Mouse (Mus musculus): ENCODE measurements at regions not wholly inside any gene's neighbourhood (a gene's known extent, or its start where the extent isn't known, plus 50 kb on each side); places are given as distances from the start of the nearest gene placed in this dataset.
"Not testable (repeated sequence)": the region's sequence is repeated elsewhere in the genome, so short reads cannot be mapped to it uniquely, and the experiment has no call there.

GRCm38 (mm10) chr5:28756171-28756948 lies 289.3 kb upstream of the Shh start:
- DNase-seq (ENCODE audit: low spot score): no peak

GRCm38 (mm10) chr5:28751821-28752220 lies 284.8 kb upstream of the Shh start:
- DNase-seq (ENCODE audit: low spot score): not testable (repeated sequence)

GRCm38 (mm10) chr5:28734768-28735167 lies 267.7 kb upstream of the Shh start:
- no peak for DNase-seq (ENCODE audit: low spot score)

GRCm38 (mm10) chr5:28722067-28722466 lies 255.0 kb upstream of the Shh start:
- no peak for DNase-seq (ENCODE audit: low spot score)

- DNase-seq (ENCODE audit: low spot score): no peak
These were observed 247.9 kb upstream of the Shh start for GRCm38 (mm10) chr5:28714978-28715377.

- no peak for DNase-seq (ENCODE audit: low spot score)
These were observed 243.5 kb upstream of the Shh start for GRCm38 (mm10) chr5:28710517-28710916.

- DNase-seq (ENCODE audit: low spot score): no peak
These were observed 242.6 kb upstream of the Shh start for GRCm38 (mm10) chr5:28709626-28710025.

- no peak for DNase-seq (ENCODE audit: low spot score)
These were observed 237.3 kb upstream of the Shh start for GRCm38 (mm10) chr5:28704359-28704758.

- no peak for DNase-seq (ENCODE audit: low spot score)
These were observed 229.9 kb upstream of the Shh start for GRCm38 (mm10) chr5:28696966-28697365.

- no peak for DNase-seq (ENCODE audit: low spot score)
These were observed 223.1 kb upstream of the Shh start for GRCm38 (mm10) chr5:28690110-28690509.

- no peak for DNase-seq (ENCODE audit: low spot score)
These were observed 222.6 kb upstream of the Shh start for GRCm38 (mm10) chr5:28689651-28690050.

GRCm38 (mm10) chr5:28689136-28689535 lies 222.1 kb upstream of the Shh start:
- DNase-seq (ENCODE audit: low spot score): no peak

- DNase-seq (ENCODE audit: low spot score): no peak
These were observed 215.8 kb upstream of the Shh start for GRCm38 (mm10) chr5:28682821-28683220.

- DNase-seq (ENCODE audit: low spot score): no peak
These were observed 213.3 kb upstream of the Shh start for GRCm38 (mm10) chr5:28680311-28680710.

GRCm38 (mm10) chr5:28679761-28680160 lies 212.7 kb upstream of the Shh start:
- peak; percentile 18 for DNase-seq (ENCODE audit: low spot score)

- DNase-seq (ENCODE audit: low spot score): no peak
These were observed 163.1 kb upstream of the Shh start for GRCm38 (mm10) chr5:28630186-28630585.

GRCm38 (mm10) chr5:28611885-28612284 lies 144.8 kb upstream of the Shh start:
- no peak for DNase-seq (ENCODE audit: low spot score)

GRCm38 (mm10) chr5:28596537-28597314 lies 129.7 kb upstream of the Shh start:
- no peak for DNase-seq (ENCODE audit: low spot score)

- no peak for DNase-seq (ENCODE audit: low spot score)
These were observed 104.4 kb upstream of the Shh start for GRCm38 (mm10) chr5:28571347-28571998.

GRCm38 (mm10) chr5:28568417-28568816 lies 101.4 kb upstream of the Shh start:
- DNase-seq (ENCODE audit: low spot score): peak; percentile 12

GRCm38 (mm10) chr5:28567341-28567905 lies 100.4 kb upstream of the Shh start:
- DNase-seq (ENCODE audit: low spot score): no peak

- DNase-seq (ENCODE audit: low spot score): no peak
These were observed 96.3 kb upstream of the Shh start for GRCm38 (mm10) chr5:28563401-28563800.

All from embryo, embryonic 10.5 days (tissue).